Mouse (Mus musculus): Measurements from ENCODE around the gene Gnat3. TPM values are rescaled to one million over a fixed set of nuclear protein-coding genes. Genes with fewer than 3 reads are reported as not detected.

Gene Gnat3
- polyA plus RNA-seq, 1 experiment from 2014 or later: not detected

DNA sequence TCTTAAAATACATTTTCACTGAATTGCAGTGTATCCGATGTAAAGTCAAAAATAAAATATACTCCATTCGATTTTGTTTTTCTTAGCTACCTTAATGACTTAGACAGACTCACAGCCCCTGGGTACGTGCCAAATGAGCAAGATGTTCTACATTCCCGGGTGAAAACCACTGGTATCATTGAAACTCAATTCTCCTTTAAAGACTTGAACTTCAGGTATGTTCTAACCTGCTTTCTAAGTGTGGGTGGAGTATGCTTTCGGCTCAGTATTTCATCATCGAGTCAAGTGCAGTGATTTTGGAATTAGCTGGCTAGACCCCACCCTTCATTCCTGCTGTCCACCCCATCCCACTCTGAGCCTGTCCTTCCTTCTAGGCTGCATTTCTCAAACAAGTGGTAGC is 41.3 kb downstream of the Gnat3 start:
- 73% methylated on average over 6 of the region's 6 CpGs for WGBS
- Histone ChIP-seq H3K36me3 (ENCODE audit: insufficient read depth, low read length) (no peaks in the 10 kb centered on the region), H3K4me3 (replicated peaks; ENCODE audit: low read depth, low read length) (no peak overlapping the region), H3K27ac (no peak overlapping the region), H3K4me1 (replicated peaks; ENCODE audit: insufficient read depth, low read length) (no peaks in the 10 kb centered on the region), H3K9ac (ENCODE audit: low read depth, low read length) (no peak overlapping the region), H3K27me3 (ENCODE audit: insufficient read depth, low read length) (no peaks in the 10 kb centered on the region), H3K4me2 (ENCODE audit: low read length) (no peak overlapping the region), H3K9me3 (replicated peaks; ENCODE audit: low read length) (no peaks in the 10 kb centered on the region)
- no peak for TF ChIP-seq CTCF (IDR thresholded peaks at IDR 0.05; ENCODE audit: low read depth)
- ATAC-seq (replicated peaks; ENCODE audit: low FRiP score, low read depth) (no peak), DNase-seq (ENCODE audit: low spot score) (no peak)

DNA sequence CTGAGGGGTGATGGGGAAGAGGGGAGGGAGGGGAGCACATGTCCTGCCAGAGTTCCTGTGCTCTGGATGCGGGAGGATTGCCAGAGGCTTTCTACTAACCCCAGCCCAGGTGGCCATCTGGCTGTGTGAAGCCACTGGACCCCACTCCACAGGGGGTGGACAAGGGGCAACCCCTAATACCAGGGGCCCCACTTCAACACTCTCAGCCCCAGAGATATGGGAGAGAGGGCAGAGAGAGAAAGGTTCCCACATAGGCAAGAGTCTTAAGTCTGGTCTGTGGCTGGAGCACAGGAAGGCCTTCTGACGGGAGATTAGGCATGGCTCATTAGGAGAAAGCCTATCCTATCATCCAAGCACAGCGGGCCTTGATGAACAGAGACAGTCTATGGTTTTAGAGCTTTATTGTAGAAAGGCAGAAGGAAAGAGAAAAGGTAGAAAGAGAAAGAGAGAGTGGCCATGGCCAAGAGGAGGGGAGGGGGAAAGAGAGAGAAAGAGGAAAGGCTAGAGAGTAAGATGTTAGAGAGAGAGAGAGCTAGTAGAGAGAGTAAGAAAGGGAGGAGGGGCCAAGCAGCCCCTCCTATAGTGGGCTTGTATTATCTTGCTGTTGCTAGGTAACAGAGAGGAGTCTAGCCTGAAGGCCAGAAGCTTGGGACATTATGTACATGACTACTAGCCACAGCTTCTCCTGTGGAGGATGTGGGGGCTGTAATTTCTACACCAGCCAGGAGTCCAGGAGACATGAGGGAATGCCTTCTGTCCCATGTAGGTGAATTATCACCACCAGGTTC is 42.7 kb downstream of the Gnat3 start:
- H3K27me3 ChIP-seq (ENCODE audit: insufficient read depth, low read length): no peaks in the 10 kb centered on the region
- no peak overlapping the region for H3K4me3 ChIP-seq (replicated peaks; ENCODE audit: low read depth, low read length)
- DNase-seq (ENCODE audit: low spot score) (no peak), ATAC-seq (replicated peaks; ENCODE audit: low FRiP score, low read depth) (no peak)
- H3K36me3 ChIP-seq (ENCODE audit: insufficient read depth, low read length): no peaks in the 10 kb centered on the region
- H3K4me2 ChIP-seq (ENCODE audit: low read length): no peak overlapping the region
- no peaks in the 10 kb centered on the region for H3K9me3 ChIP-seq (replicated peaks; ENCODE audit: low read length)
- H3K9ac ChIP-seq (ENCODE audit: low read depth, low read length): no peak overlapping the region
- no peak overlapping the region for H3K27ac ChIP-seq
- no peaks in the 10 kb centered on the region for H3K4me1 ChIP-seq (replicated peaks; ENCODE audit: insufficient read depth, low read length)
- WGBS: 74% methylated on average over 3 of the region's 3 CpGs
- no peak for TF ChIP-seq CTCF (IDR thresholded peaks at IDR 0.05; ENCODE audit: low read depth)

DNA sequence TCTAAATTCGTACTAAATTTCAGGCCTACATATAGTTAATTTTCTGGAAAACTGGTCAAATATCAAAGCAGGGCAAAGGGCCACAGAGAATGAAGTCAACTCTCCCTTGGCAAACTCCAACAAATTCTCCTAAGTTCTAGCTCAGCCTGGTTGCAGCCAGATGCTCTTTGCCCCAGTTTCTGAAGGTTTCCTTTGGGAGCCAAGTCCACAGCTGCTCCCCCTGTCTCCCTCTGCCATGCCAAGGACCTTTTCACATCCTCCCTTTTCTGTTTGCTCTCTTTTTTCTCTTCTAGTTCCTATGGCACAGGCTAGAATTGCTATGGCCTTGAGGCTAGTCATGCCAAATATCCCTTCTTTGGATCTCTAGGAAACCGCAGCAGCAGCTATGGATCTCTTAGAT is 43.8 kb downstream of the Gnat3 start:
- Histone ChIP-seq H3K27me3 (ENCODE audit: insufficient read depth, low read length) (no peaks in the 10 kb centered on the region), H3K4me2 (ENCODE audit: low read length) (no peak overlapping the region), H3K4me1 (replicated peaks; ENCODE audit: insufficient read depth, low read length) (no peaks in the 10 kb centered on the region), H3K9ac (ENCODE audit: low read depth, low read length) (no peak overlapping the region), H3K36me3 (ENCODE audit: insufficient read depth, low read length) (no peaks in the 10 kb centered on the region), H3K4me3 (replicated peaks; ENCODE audit: low read depth, low read length) (no peak overlapping the region), H3K27ac (no peak overlapping the region), H3K9me3 (replicated peaks; ENCODE audit: low read length) (no peaks in the 10 kb centered on the region)
- 97% methylated on average over 2 of the region's 2 CpGs for WGBS
- no peak for ATAC-seq (replicated peaks; ENCODE audit: low FRiP score, low read depth)
- no peak for TF ChIP-seq CTCF (IDR thresholded peaks at IDR 0.05; ENCODE audit: low read depth)
- DNase-seq (ENCODE audit: low spot score): no peak

DNA sequence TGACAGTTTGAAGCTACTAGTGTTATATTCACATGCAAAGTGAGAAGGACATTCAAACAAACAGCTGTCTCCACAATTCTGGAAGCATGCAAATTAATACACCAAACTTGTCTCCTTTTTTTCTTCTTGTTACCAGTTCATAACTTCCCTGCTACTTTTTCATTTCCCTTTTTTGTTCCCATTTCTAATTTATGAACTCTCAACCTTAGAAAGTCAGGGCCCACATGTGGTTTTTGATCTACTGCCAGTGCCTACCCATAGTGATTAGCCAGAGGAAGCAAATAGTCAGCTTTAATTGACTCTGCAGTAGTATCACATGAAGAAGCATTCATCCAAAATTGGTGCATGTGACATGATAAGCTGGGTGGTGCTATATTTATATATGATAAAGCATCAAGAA is 44.7 kb downstream of the Gnat3 start:
- TF ChIP-seq CTCF (IDR thresholded peaks at IDR 0.05; ENCODE audit: low read depth): no peak
- DNase-seq (ENCODE audit: low spot score): no peak

DNA sequence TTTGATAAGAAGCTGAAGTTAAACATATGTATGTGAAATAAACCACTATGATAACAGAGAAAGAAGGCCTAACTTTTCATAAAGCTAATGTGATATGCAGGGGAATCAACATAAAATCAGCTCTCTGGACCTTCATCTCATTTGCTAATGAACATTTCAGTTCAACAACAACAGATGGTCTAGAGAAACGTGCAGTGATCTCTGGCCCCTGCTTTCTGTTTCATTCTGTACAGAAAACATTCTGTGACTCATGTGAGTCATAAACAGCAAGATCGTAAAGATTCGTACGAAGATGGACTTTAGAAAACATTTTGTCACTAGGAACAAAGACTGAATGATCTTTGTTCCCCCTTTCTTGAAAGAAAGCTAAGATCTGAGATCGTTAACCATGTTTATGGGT is 48.0 kb downstream of the Gnat3 start:
- Histone ChIP-seq H3K9me3 (replicated peaks; ENCODE audit: low read length) (no peaks in the 10 kb centered on the region), H3K4me1 (replicated peaks; ENCODE audit: insufficient read depth, low read length) (no peaks in the 10 kb centered on the region), H3K27me3 (ENCODE audit: insufficient read depth, low read length) (no peaks in the 10 kb centered on the region), H3K4me3 (replicated peaks; ENCODE audit: low read depth, low read length) (no peak overlapping the region), H3K4me2 (ENCODE audit: low read length) (no peak overlapping the region), H3K9ac (ENCODE audit: low read depth, low read length) (no peak overlapping the region), H3K27ac (no peak overlapping the region), H3K36me3 (ENCODE audit: insufficient read depth, low read length) (no peaks in the 10 kb centered on the region)
- ATAC-seq (replicated peaks; ENCODE audit: low FRiP score, low read depth): no peak
- 35% methylated on average over 5 of the region's 5 CpGs for WGBS
- DNase-seq (ENCODE audit: low spot score): peak; percentile 58
- TF ChIP-seq CTCF (IDR thresholded peaks at IDR 0.05; ENCODE audit: low read depth): no peak

More for the DNA sequence above, 44.7 kb downstream of the Gnat3 start:
- no peaks in the 10 kb centered on the region for H3K27me3 ChIP-seq (ENCODE audit: insufficient read depth, low read length)
- H3K9ac ChIP-seq (ENCODE audit: low read depth, low read length): no peak overlapping the region
- no peaks in the 10 kb centered on the region for H3K9me3 ChIP-seq (replicated peaks; ENCODE audit: low read length)
- H3K4me3 ChIP-seq (replicated peaks; ENCODE audit: low read depth, low read length): no peak overlapping the region
- no peaks in the 10 kb centered on the region for H3K36me3 ChIP-seq (ENCODE audit: insufficient read depth, low read length)
- ATAC-seq (replicated peaks; ENCODE audit: low FRiP score, low read depth): no peak
- no peaks in the 10 kb centered on the region for H3K4me1 ChIP-seq (replicated peaks; ENCODE audit: insufficient read depth, low read length)
- H3K27ac ChIP-seq: no peak overlapping the region
- H3K4me2 ChIP-seq (ENCODE audit: low read length): no peak overlapping the region

DNA sequence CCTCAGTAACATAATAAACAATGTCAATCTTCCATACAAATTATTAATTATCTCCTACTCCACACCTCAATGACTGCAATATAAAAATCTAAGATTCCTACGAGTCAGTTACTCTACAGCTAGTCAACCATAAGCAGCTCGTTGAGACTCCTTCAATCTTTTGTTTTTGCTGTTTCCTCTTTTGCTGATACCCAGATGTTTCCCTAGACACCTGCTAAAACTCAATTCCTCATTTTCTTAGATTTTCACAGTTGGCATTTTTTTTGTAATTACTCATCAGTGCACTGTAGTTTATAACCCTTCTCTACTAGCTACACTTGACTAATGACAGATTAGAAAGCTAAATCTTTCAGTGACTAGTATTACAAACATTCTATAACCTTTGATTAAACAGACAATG is 50.8 kb downstream of the Gnat3 start:
- no peaks in the 10 kb centered on the region for H3K4me1 ChIP-seq (replicated peaks; ENCODE audit: insufficient read depth, low read length)
- no peak overlapping the region for H3K9ac ChIP-seq (ENCODE audit: low read depth, low read length)
- no peaks in the 10 kb centered on the region for H3K36me3 ChIP-seq (ENCODE audit: insufficient read depth, low read length)
- H3K4me2 ChIP-seq (ENCODE audit: low read length): no peak overlapping the region
- TF ChIP-seq CTCF (IDR thresholded peaks at IDR 0.05; ENCODE audit: low read depth): no peak
- H3K9me3 ChIP-seq (replicated peaks; ENCODE audit: low read length): no peaks in the 10 kb centered on the region
- H3K27me3 ChIP-seq (ENCODE audit: insufficient read depth, low read length): no peaks in the 10 kb centered on the region
- no peak overlapping the region for H3K27ac ChIP-seq
- WGBS: 49% methylated on average over 2 of the region's 2 CpGs
- DNase-seq (ENCODE audit: low spot score) (no peak), ATAC-seq (replicated peaks; ENCODE audit: low FRiP score, low read depth) (no peak)
- no peak overlapping the region for H3K4me3 ChIP-seq (replicated peaks; ENCODE audit: low read depth, low read length)
